Mouse (Mus musculus) layer of hippocampus, postnatal 10 days (tissue): ENCODE measurements around the gene Unc5b. TPM values are rescaled to one million over a fixed set of nuclear protein-coding genes. Genes with fewer than 3 reads are reported as not detected.
"Not testable (repeated sequence)": the region's sequence is repeated elsewhere in the genome, so short reads cannot be mapped to it uniquely, and the experiment has no call there.

Source experiments
- DNase-seq, 2 experiments: peaks; one replicate each; pipeline ENCODE4 v3.0.0; 2021; ENCODE audit warnings: low spot score in 2 of 2
- total RNA-seq, 2 experiments: library from RNA; stranded (reverse); gene quantifications; 2 replicates each; pipeline ENCODE4 v1.2.3; 2021

Gene Unc5b
- total RNA-seq, 2 experiments from 2014 or later, result 8.4 to 9.8 TPM

GRCm38 (mm10) chr10:60756992-60757391 is 74.4 kb downstream of the Unc5b start:
- peak; percentile 70 to 71 for DNase-seq

GRCm38 (mm10) chr10:60756146-60756545 is 75.2 kb downstream of the Unc5b start:
- DNase-seq, result no peak

GRCm38 (mm10) chr10:60753941-60754340 is 77.4 kb downstream of the Unc5b start:
- no peak for DNase-seq

- no peak for DNase-seq
These were observed 78.1 kb downstream of the Unc5b start for GRCm38 (mm10) chr10:60753261-60753660.

- DNase-seq, result peak; percentile 96 to 97
These were observed 79.1 kb downstream of the Unc5b start, which contains the start of gene Slc29a3 for GRCm38 (mm10) chr10:60752040-60753020. TSS of gene Slc29a3 (minus strand) at chr10:60752794.

- no peak for DNase-seq
These were observed 83.6 kb downstream of the Unc5b start for GRCm38 (mm10) chr10:60747667-60748212.

- no peak for DNase-seq
These were observed 84.9 kb downstream of the Unc5b start for GRCm38 (mm10) chr10:60746512-60746911.

- no peak for DNase-seq
These were observed 86.7 kb downstream of the Unc5b start for GRCm38 (mm10) chr10:60744543-60745290.

GRCm38 (mm10) chr10:60743681-60744080 is 87.7 kb downstream of the Unc5b start:
- DNase-seq, result no peak

GRCm38 (mm10) chr10:60742942-60743341 is 88.4 kb downstream of the Unc5b start:
- DNase-seq, result no peak

GRCm38 (mm10) chr10:60742296-60742695 is 89.1 kb downstream of the Unc5b start:
- DNase-seq, result not testable (repeated sequence)

GRCm38 (mm10) chr10:60741435-60741834 is 89.9 kb downstream of the Unc5b start:
- DNase-seq, result no peak

GRCm38 (mm10) chr10:60739619-60740363 is 91.6 kb downstream of the Unc5b start:
- DNase-seq, result no peak

GRCm38 (mm10) chr10:60737886-60738640 is 93.3 kb downstream of the Unc5b start:
- no peak for DNase-seq

GRCm38 (mm10) chr10:60737169-60737728 is 94.1 kb downstream of the Unc5b start:
- DNase-seq, result no peak

GRCm38 (mm10) chr10:60735737-60736136 is 95.6 kb downstream of the Unc5b start:
- DNase-seq, result no peak

GRCm38 (mm10) chr10:60733471-60733870 is 97.9 kb downstream of the Unc5b start:
- no peak for DNase-seq

- peak in 1 of 2 experiments; percentile 40 for DNase-seq
These were observed 99.0 kb downstream of the Unc5b start for GRCm38 (mm10) chr10:60732397-60732861.

GRCm38 (mm10) chr10:60731742-60732141 is 99.6 kb downstream of the Unc5b start:
- DNase-seq, result no peak

GRCm38 (mm10) chr10:60727301-60727700 is 104.1 kb downstream of the Unc5b start:
- no peak for DNase-seq
